Mouse (Mus musculus) embryonic fibroblast, embryonic 13.5 days (primary cell): ENCODE data around the gene Macrod2.

Experiments
- CTCF ChIP-seq: IDR thresholded peaks from 2 replicates; pipeline ENCODE4 v1.5.1; 2011; ENCODE audit warnings: mild to moderate bottlenecking, control low read depth, low read length, moderate library complexity, borderline replicate concordance; ENCODE audit not compliant: insufficient read depth
- POLR2A ChIP-seq: IDR thresholded peaks from 2 replicates; pipeline ENCODE4 v1.6.1; 2011; ENCODE audit warnings: low read depth, mild to moderate bottlenecking, control low read depth, low read length, moderate library complexity

DNA sequence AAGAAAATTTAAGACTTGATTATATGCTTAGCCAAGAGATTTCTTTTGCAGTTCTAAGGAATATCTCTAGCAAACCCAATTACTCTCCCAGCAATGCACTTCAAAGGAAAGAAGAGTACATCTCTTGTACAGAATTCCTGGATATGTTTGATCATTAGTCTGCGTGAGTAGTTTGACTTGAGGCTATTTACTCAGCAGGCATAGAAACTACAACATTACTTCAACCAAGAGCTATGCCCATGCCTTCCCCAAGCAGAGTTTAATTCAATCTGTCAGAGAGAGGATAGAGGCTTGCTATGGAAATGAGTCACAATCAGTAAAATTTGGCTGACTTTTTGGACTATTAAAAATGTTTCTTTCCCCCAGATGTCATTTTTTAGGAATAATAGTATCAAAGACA is 785.5 kb downstream of the Macrod2 start:
- TF ChIP-seq CTCF (no peak), POLR2A (no peak)
